Mouse (Mus musculus) spleen, postnatal 36 days (tissue): ENCODE measurements at regions not wholly inside any gene's neighbourhood (a gene's known extent, or its start where the extent isn't known, plus 50 kb on each side); places are given as distances from the start of the nearest gene placed in this dataset.

Source experiments
- DNase-seq, 2 experiments: peaks; one replicate each; pipeline ENCODE4 v3.0.0; 2022; ENCODE audit warnings: low spot score in 2 of 2, mixed read lengths in 1 of 2

GRCm38 (mm10) chr12:54454606-54455005 lies 201.8 kb downstream of the Sptssa start:
- no peak for DNase-seq

- no peak for DNase-seq
These were observed 203.0 kb downstream of the Sptssa start for GRCm38 (mm10) chr12:54453343-54453742.

GRCm38 (mm10) chr12:54450369-54450768 lies 206.0 kb downstream of the Sptssa start:
- no peak for DNase-seq

GRCm38 (mm10) chr12:54448221-54448620 lies 208.2 kb downstream of the Sptssa start:
- no peak for DNase-seq

- no peak for DNase-seq
These were observed 209.0 kb downstream of the Sptssa start for GRCm38 (mm10) chr12:54447354-54447753.

- no peak for DNase-seq
These were observed 210.0 kb downstream of the Sptssa start for GRCm38 (mm10) chr12:54446356-54446755.

GRCm38 (mm10) chr12:54444416-54444815 lies 212.0 kb downstream of the Sptssa start:
- DNase-seq: no peak

GRCm38 (mm10) chr12:54443285-54443684 lies 213.1 kb downstream of the Sptssa start:
- DNase-seq: peak in 1 of 2 experiments; percentile 3

GRCm38 (mm10) chr12:54442408-54442807 lies 214.0 kb downstream of the Sptssa start:
- DNase-seq: no peak

- no peak for DNase-seq
These were observed 215.4 kb downstream of the Sptssa start for GRCm38 (mm10) chr12:54440851-54441593.

- DNase-seq: no peak
These were observed 217.6 kb downstream of the Sptssa start for GRCm38 (mm10) chr12:54438793-54439192.

GRCm38 (mm10) chr12:54425236-54425635 lies 221.6 kb upstream of the Egln3 start:
- no peak for DNase-seq

GRCm38 (mm10) chr12:54414829-54415228 lies 211.2 kb upstream of the Egln3 start:
- no peak for DNase-seq

- no peak for DNase-seq
These were observed 210.5 kb upstream of the Egln3 start for GRCm38 (mm10) chr12:54414201-54414600.

- DNase-seq: no peak
These were observed 206.5 kb upstream of the Egln3 start for GRCm38 (mm10) chr12:54410038-54410605.

- no peak for DNase-seq
These were observed 205.2 kb upstream of the Egln3 start for GRCm38 (mm10) chr12:54408906-54409305.

- no peak for DNase-seq
These were observed 203.7 kb upstream of the Egln3 start for GRCm38 (mm10) chr12:54407301-54407896.

- DNase-seq: peak; percentile 45 to 64
These were observed 201.4 kb upstream of the Egln3 start for GRCm38 (mm10) chr12:54405066-54405465.

GRCm38 (mm10) chr12:54402591-54402990 lies 198.9 kb upstream of the Egln3 start:
- no peak for DNase-seq

GRCm38 (mm10) chr12:54401665-54402064 lies 198.0 kb upstream of the Egln3 start:
- DNase-seq: no peak

GRCm38 (mm10) chr12:54400084-54400483 lies 196.4 kb upstream of the Egln3 start:
- no peak for DNase-seq

- peak; percentile 43 to 52 for DNase-seq
These were observed 194.4 kb upstream of the Egln3 start for GRCm38 (mm10) chr12:54398080-54398479.

GRCm38 (mm10) chr12:54396952-54397351 lies 193.3 kb upstream of the Egln3 start:
- DNase-seq: no peak
